ENCODE assay signal across 15 mouse cellular contexts in genomic region chr13:98729271-98730062, GRCm38 (mm10). TPM values are rescaled to one million over a fixed set of nuclear protein-coding genes. Genes with fewer than 3 reads are reported as not detected.
A peak's percentile ranks its signal among the peaks of the same experiment; 100 is the strongest.
DNase-seq lines count a peak whose midpoint lies in the region; ATAC-seq and TF ChIP-seq lines count a peak whose summit lies in the region.
"Had no signal": no experiment of that assay in that cellular context is flagged by ENCODE, and none has a peak within 500 bp of the region (broad histone marks: within the 10 kb centered on the region; RNA-seq: fewer than 3 reads in every experiment).

No protein-coding gene starts in this region.

- TF ChIP-seq CTCF in midbrain, postnatal 0 days (IDR thresholded peaks at IDR 0.05), result peak; percentile 64

- H3K4me2 ChIP-seq in midbrain, postnatal 0 days (ENCODE audit: low read depth, low read length, poor library complexity, severe bottlenecking), result no peak overlapping the region
- H3K4me2 ChIP-seq: midbrain, embryonic 15.5 days had no signal

- H3K4me1 ChIP-seq in midbrain, postnatal 0 days (ENCODE audit: insufficient read depth, low read length), result no peaks in the 10 kb centered on the region
- H3K4me1 ChIP-seq in midbrain, embryonic 10.5 days, result 0 out of 2 replicates have a peak, but pooled peaks cover 2% of the 10 kb centered on the region
- H3K4me1 ChIP-seq: midbrain, embryonic 15.5 days had no signal

- 72% methylated on average over 1 of the region's 1 CpGs for WGBS in midbrain, postnatal 0 days
- 89% methylated on average over 1 of the region's 1 CpGs for WGBS in midbrain, embryonic 10.5 days

- peaks cover 25% of the 10 kb centered on the region for H3K36me3 ChIP-seq in midbrain, postnatal 0 days (ENCODE audit: insufficient read depth, low read length)
- H3K36me3 ChIP-seq in midbrain, embryonic 10.5 days, result peaks cover 85% of the 10 kb centered on the region

- no peaks in the 10 kb centered on the region for H3K9me3 ChIP-seq in midbrain, postnatal 0 days (ENCODE audit: low read length)
- no peaks in the 10 kb centered on the region for H3K9me3 ChIP-seq in midbrain, embryonic 10.5 days (replicated peaks)
- H3K9me3 ChIP-seq: midbrain, embryonic 15.5 days had no signal

- no peak overlapping the region for H3K27ac ChIP-seq in midbrain, postnatal 0 days (ENCODE audit: low read depth, low read length)
- H3K27ac ChIP-seq in midbrain, embryonic 10.5 days (replicated peaks), result no peak overlapping the region
- H3K27ac ChIP-seq: midbrain, embryonic 15.5 days had no signal

- no peak for ATAC-seq in midbrain, postnatal 0 days (ENCODE audit: low FRiP score)
- ATAC-seq: midbrain, embryonic 15.5 days had no signal

- H3K9ac ChIP-seq in midbrain, postnatal 0 days (replicated peaks; ENCODE audit: low read length, poor library complexity, severe bottlenecking), result no peak overlapping the region
- H3K9ac ChIP-seq: midbrain, embryonic 15.5 days had no signal

- peak; percentile 16 for DNase-seq in embryo, embryonic 11.5 days (ENCODE audit: low read depth, low spot score)
- DNase-seq in embryo, embryonic 11 days, result no peak
- DNase-seq in kidney, adult 9 months, result peak; percentile 36
- DNase-seq in kidney, adult 18-20 months, result no peak
- DNase-seq in midbrain, postnatal 0 days (ENCODE audit: low spot score), result peak; percentile 34
- DNase-seq in midbrain, embryonic 10.5 days (ENCODE audit: low spot score), result no peak
- DNase-seq in cerebellum, postnatal 36 days, result no peak
- no peak for DNase-seq in gastrocnemius, adult 18-20 months (ENCODE audit: low spot score)
- DNase-seq: B cell, adult 2 months; cerebellum, adult 8-10 months; kidney, postnatal 10 days; right cerebral cortex, postnatal 25 days had no signal

- no peak overlapping the region for H3K4me3 ChIP-seq in midbrain, postnatal 0 days (ENCODE audit: low read depth, low read length)
- H3K4me3 ChIP-seq in midbrain, embryonic 10.5 days, result no peak overlapping the region
- H3K4me3 ChIP-seq: erythroblast, embryonic 14.5 days; midbrain, embryonic 15.5 days had no signal

- H3K27me3 ChIP-seq in midbrain, postnatal 0 days (ENCODE audit: insufficient read depth, low read length), result no peaks in the 10 kb centered on the region
- no peaks in the 10 kb centered on the region for H3K27me3 ChIP-seq in midbrain, embryonic 10.5 days (ENCODE audit: low read depth, poor library complexity, severe bottlenecking)
- H3K27me3 ChIP-seq: midbrain, embryonic 15.5 days had no signal

RNA-seq across cellular contexts. Expression of gene Tmem171, which starts 34.8 kb away (rescaled TPM):
- not detected in 2 replicates for total RNA-seq in midbrain, postnatal 0 days (2014; rRNA removed)
- 0.15 TPM in 1 of 2 replicates, not detected in the other for polyA plus RNA-seq in midbrain, postnatal 0 days (2015; fragmentation: Nextera tagmentation; extraction: Ambion mirVana)
- polyA plus RNA-seq in midbrain, embryonic 10.5 days (2016; fragmentation: Nextera tagmentation; extraction: Ambion mirVana), result not detected in 2 replicates
- total RNA-seq in gastrocnemius, adult 18-20 months (2021), result 1 to 10 TPM in 1 of 2 experiments, not detected in 1; 2.0 TPM
- polyA plus RNA-seq: erythroblast, embryonic 14.5 days; midbrain, embryonic 15.5 days; neural tube, embryonic 14.5 days had no signal

Comparison
In these comparisons a context has a peak if more than half of its experiments do, and no peak if none do; other contexts are left out.
1. DNase-seq: peak in embryo, embryonic 11.5 days (single experiment), kidney, adult 9 months (single experiment) and midbrain, postnatal 0 days (single experiment); none in embryo, embryonic 11 days (single experiment), kidney, adult 18-20 months (single experiment), midbrain, embryonic 10.5 days (single experiment), cerebellum, postnatal 36 days (0 of 2) and gastrocnemius, adult 18-20 months (single experiment).